Mouse (Mus musculus): ENCODE measurements around the gene Tlx2. TPM values are rescaled to one million over a fixed set of nuclear protein-coding genes. Genes with fewer than 3 reads are reported as not detected.
A peak's percentile ranks its signal among the peaks of the same experiment; 100 is the strongest.

The Tlx2 gene
- total and polyA plus RNA-seq, 3 experiments = not detected

GRCm38 (mm10) chr6:83115011-83115671 is 45.0 kb upstream of the Tlx2 start, which contains the start of gene Mogs (continued):
- TF ChIP-seq KAT2A (IDR thresholded peaks at IDR 0.05; ENCODE audit: insufficient replicate concordance, low read length) (peak; percentile 65; the same call in 1 of the 2 replicates), ZC3H11A (IDR thresholded peaks at IDR 0.05; ENCODE audit: low read depth, low read length) (no peak), JUN (IDR thresholded peaks at IDR 0.05; ENCODE audit: insufficient read depth, low read depth, low read length) (no peak), NRF1 (IDR thresholded peaks at IDR 0.05; ENCODE audit: low read depth, low read length) (peak; percentile 51), POLR2A (IDR thresholded peaks at IDR 0.05; ENCODE audit: low read depth, low read length) (peak; percentile 98), NELFE (IDR thresholded peaks at IDR 0.05; ENCODE audit: low read depth, low read length) (peak; percentile 98), MYC (IDR thresholded peaks at IDR 0.05; ENCODE audit: low read depth, low read length) (peak; percentile 44; the same call in 1 of the 2 replicates)

GRCm38 (mm10) chr6:83111510-83112136 is 41.5 kb upstream of the Tlx2 start:
- H3K9me3 ChIP-seq (replicated peaks; ENCODE audit: low read length) = no peaks in the 10 kb centered on the region
- TF ChIP-seq MAZ (IDR thresholded peaks at IDR 0.05; ENCODE audit: low read depth, low read length) = no peak
- TF ChIP-seq POLR2AphosphoS2 (IDR thresholded peaks at IDR 0.05; ENCODE audit: low read depth, low read length) = no peak
- TF ChIP-seq ZNF384 (IDR thresholded peaks at IDR 0.05; ENCODE audit: low read depth, low read length) = peak; percentile 59; the same call in 1 of the 2 replicates
- no peak overlapping the region for H3K4me3 ChIP-seq (replicated peaks in 1 of 3; ENCODE audit: low read depth in 2 of 3, low read length in 2 of 3, poor library complexity in 1 of 3)
- peaks cover 34% of the 10 kb centered on the region for H3K79me2 ChIP-seq (replicated peaks; ENCODE audit: control insufficient read depth, extremely low read depth, insufficient read depth, poor library complexity, severe bottlenecking)
- no peak for DNase-seq (ENCODE audit: extremely low read depth)
- no peak overlapping the region for H3K27ac ChIP-seq (ENCODE audit: insufficient read depth, low read depth)
- no peaks in the 10 kb centered on the region for H3K27me3 ChIP-seq (replicated peaks)
- no peak overlapping the region for H3K4me2 ChIP-seq (ENCODE audit: insufficient read depth, low read depth, poor library complexity, severe bottlenecking)
- peaks cover 14 to 53% of the 10 kb centered on the region in 2 experiments for H3K4me1 ChIP-seq (ENCODE audit: control insufficient read depth in 1 of 2, insufficient read depth in 2 of 2)
- dilution Hi-C loops (cut with MboI; ENCODE audit: extremely low pct_ligation_motif_present, extremely low pct_unique_long_range_greater_than_20kb, low sequenced_read_pairs) (no loop called here), in situ Hi-C loops (cut with MboI; ENCODE audit: low pct_ligation_motif_present, low pct_unique_long_range_greater_than_20kb, low sequenced_read_pairs) (no loop called here)
- H3K9ac ChIP-seq (ENCODE audit: insufficient read depth, low read depth) = no peak overlapping the region
- peaks cover 9 to 36% of the 10 kb centered on the region in 2 experiments for H3K36me3 ChIP-seq (replicated peaks in 1 of 2; ENCODE audit: control insufficient read depth in 1 of 2, insufficient read depth in 1 of 2, low read length in 1 of 2)

DNA sequence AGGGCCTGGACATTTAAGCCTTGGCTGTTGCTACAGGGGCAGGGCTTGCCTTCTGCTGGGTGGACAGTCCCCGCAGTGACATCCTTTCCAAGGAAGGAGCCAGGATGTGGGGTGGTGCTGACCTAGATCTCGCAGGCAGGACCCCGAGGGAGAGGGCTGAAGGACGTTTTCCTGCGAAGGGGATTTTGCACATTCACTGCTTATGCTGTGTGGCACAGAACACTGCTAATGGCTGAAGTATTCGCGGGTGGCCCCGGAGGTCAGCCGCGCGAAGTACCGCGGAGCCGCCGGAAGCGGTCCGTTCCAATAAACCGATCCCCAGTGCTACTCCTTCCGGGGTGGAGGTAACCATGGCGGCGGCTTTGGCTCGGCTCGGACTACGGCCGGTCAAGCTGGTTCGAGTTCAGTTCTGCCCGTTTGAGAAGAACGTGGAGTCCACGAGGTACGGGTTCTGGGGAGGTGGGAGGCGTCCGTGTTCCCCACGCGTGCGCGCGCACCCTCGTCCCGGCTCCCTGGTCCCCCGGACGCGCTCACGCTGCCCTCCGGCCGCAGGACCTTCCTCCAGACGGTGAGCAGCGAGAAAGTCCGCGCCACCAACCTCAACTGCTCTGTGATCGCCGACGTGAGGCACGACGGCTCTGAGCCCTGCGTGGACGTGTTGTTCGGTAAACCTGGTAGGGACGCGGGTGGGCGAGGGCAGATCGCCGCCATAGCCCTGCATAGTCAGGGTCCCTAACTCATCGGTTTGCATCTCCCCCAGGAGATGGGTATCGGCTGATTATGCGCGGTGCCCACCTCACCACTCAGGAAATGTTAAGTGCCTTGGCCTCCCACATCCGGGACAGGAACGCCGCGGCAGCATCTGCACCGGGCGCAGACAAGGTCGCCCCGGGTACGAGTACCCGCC is 38.9 kb upstream of the Tlx2 start, which contains the start of gene Mrpl53:
Mrpl53 (plus strand) TSS at position 279 of the 907 bp plus-strand sequence.
- no peaks in the 10 kb centered on the region for H3K9me3 ChIP-seq (replicated peaks; ENCODE audit: low read length)
- peak within 1 kb of the TSS; percentile 70 to 100 (median 99) for H3K4me3 ChIP-seq (replicated peaks in 1 of 3; ENCODE audit: low read depth in 2 of 3, low read length in 2 of 3, poor library complexity in 1 of 3)
- H3K27ac ChIP-seq (ENCODE audit: insufficient read depth, low read depth) = peak within 1 kb of the TSS; percentile 83
- dilution Hi-C loops (cut with MboI; ENCODE audit: extremely low pct_ligation_motif_present, extremely low pct_unique_long_range_greater_than_20kb, low sequenced_read_pairs) = no loop called here
- peaks cover 8 to 40% of the 10 kb centered on the region in 2 experiments for H3K4me1 ChIP-seq (ENCODE audit: control insufficient read depth in 1 of 2, insufficient read depth in 2 of 2)
- peaks cover 9 to 52% of the 10 kb centered on the region in 2 experiments for H3K36me3 ChIP-seq (replicated peaks in 1 of 2; ENCODE audit: control insufficient read depth in 1 of 2, insufficient read depth in 1 of 2, low read length in 1 of 2)
- H3K4me2 ChIP-seq (ENCODE audit: insufficient read depth, low read depth, poor library complexity, severe bottlenecking) = peak within 1 kb of the TSS; percentile 80
- peak; percentile 63 for DNase-seq (ENCODE audit: extremely low read depth)
- H3K27me3 ChIP-seq (replicated peaks) = no peaks in the 10 kb centered on the region
- H3K9ac ChIP-seq (ENCODE audit: insufficient read depth, low read depth) = peak within 1 kb of the TSS; percentile 77
- peaks cover 15% of the 10 kb centered on the region for H3K79me2 ChIP-seq (replicated peaks; ENCODE audit: control insufficient read depth, extremely low read depth, insufficient read depth, poor library complexity, severe bottlenecking)
- in situ Hi-C loops (cut with MboI; ENCODE audit: low pct_ligation_motif_present, low pct_unique_long_range_greater_than_20kb, low sequenced_read_pairs) = no loop called here
- TF ChIP-seq IRF4 (IDR thresholded peaks at IDR 0.05; ENCODE audit: low read depth, low read length) = peak; percentile 45
- TF ChIP-seq CHD2 (IDR thresholded peaks at IDR 0.05; ENCODE audit: low read length) = peak; percentile 93
- TF ChIP-seq SMC3 (IDR thresholded peaks at IDR 0.05; ENCODE audit: low read depth, low read length) = no peak
- peak; percentile 51; the same call in 1 of the 2 replicates for TF ChIP-seq NRF1 (IDR thresholded peaks at IDR 0.05; ENCODE audit: low read depth, low read length)
- peak; percentile 74; the same call in 1 of the 2 replicates for TF ChIP-seq MXI1 (IDR thresholded peaks at IDR 0.05; ENCODE audit: low read depth, low read length)
- no peak for TF ChIP-seq BHLHE40 (IDR thresholded peaks at IDR 0.05; ENCODE audit: low read depth, low read length)
- TF ChIP-seq POLR2AphosphoS2 (IDR thresholded peaks at IDR 0.05; ENCODE audit: low read depth, low read length) = peak; percentile 78; the same call in 1 of the 2 replicates
- no peak for TF ChIP-seq CTCF (conservative IDR thresholded peaks at IDR 0.05 in 1 of 2, IDR thresholded peaks at IDR 0.05 in 1 of 2; ENCODE audit: low read depth in 2 of 2, low read length in 2 of 2)
- peak; percentile 80 for TF ChIP-seq ELF1 (IDR thresholded peaks at IDR 0.05; ENCODE audit: low read depth, low read length)
- TF ChIP-seq NELFE (IDR thresholded peaks at IDR 0.05; ENCODE audit: low read depth, low read length) = peak; percentile 91
- 0 out of 2 replicates have a peak, but pooled peaks have one; percentile 14 for TF ChIP-seq MAX (IDR thresholded peaks at IDR 0.05; ENCODE audit: low read length)
- TF ChIP-seq HCFC1 (IDR thresholded peaks at IDR 0.05; ENCODE audit: low read depth, low read length) = peak; percentile 95
- TF ChIP-seq TCF12 (IDR thresholded peaks at IDR 0.05; ENCODE audit: low read depth, low read length) = peak; percentile 82
- TF ChIP-seq POLR2A (IDR thresholded peaks at IDR 0.05; ENCODE audit: low read depth, low read length) = peak; percentile 87
- TF ChIP-seq MEF2A (IDR thresholded peaks at IDR 0.05; ENCODE audit: borderline replicate concordance, low read depth, low read length) = peak; percentile 45; the same call in 1 of the 2 replicates
- no peak for TF ChIP-seq MAZ (IDR thresholded peaks at IDR 0.05; ENCODE audit: low read depth, low read length)
- no peak for TF ChIP-seq JUND (conservative IDR thresholded peaks at IDR 0.05; ENCODE audit: low read depth, low read length)
- TF ChIP-seq TBP (conservative IDR thresholded peaks at IDR 0.05; ENCODE audit: low read depth, low read length) = peak; percentile 82
- TF ChIP-seq E2F4 (IDR thresholded peaks at IDR 0.05; ENCODE audit: insufficient replicate concordance, low read depth, low read length) = no peak
- peak; percentile 73 for TF ChIP-seq SIN3A (IDR thresholded peaks at IDR 0.05; ENCODE audit: low read length)

Measured in CH12.LX (cell line).